Mouse (Mus musculus): ENCODE measurements around the gene Tmem211. TPM values are rescaled to one million over a fixed set of nuclear protein-coding genes. Genes with fewer than 3 reads are reported as not detected.

Gene Tmem211
- polyA plus RNA-seq, 1 experiment = 0.76 TPM

DNA sequence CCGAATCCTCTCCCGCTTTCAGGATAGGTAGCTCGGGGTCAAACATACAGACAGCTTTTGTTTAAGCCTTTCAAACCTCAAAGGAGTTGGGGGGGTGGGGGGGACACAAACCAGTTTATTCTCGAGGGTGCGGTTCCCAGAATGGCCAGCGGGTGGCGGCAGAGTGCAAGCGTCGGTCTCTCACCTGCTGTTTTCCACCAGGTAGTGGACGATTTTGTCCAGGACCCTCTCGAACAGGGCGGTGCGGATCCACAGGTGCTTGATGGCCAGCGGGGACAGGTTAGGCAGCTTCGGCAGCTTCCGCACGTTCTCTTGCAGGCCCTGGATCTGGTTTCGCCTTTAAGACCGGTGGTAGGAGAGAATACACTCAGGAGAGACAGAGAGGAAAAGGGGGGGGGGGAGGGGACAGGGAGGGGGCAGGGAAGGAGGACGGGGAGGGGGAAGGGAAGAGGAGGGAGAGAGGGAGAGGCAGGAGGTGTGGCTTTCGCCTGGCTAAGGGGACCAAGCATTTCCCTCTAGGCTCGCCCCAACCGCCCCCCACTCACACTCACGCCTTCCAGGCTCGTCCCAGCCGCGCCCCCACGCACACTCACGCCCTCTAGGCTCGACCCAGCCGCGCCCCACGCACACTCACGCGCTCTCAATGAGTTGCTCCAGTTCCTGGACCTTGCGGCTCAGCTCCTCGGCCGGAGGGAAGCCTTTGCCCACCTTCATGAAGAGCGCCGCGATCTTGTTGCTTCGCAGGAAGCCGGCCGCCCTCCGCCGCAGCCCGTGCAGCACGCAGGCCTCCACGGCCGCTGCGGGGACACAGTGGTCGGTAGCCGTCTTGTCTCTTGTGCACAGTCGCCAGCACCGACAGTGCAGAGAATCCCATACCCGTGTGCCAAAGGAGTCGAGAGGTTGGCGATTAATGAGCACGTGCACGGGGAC, 60.1 kb downstream of the Tmem211 start:
- TF ChIP-seq CTCF (IDR thresholded peaks at IDR 0.05; ENCODE audit: low read depth, low read length) = peak; percentile 81
- TF ChIP-seq EP300 (IDR thresholded peaks at IDR 0.05; ENCODE audit: insufficient read depth, low read depth, low read length) = no peak
- Histone ChIP-seq H3K4me1 (ENCODE audit: control insufficient read depth, insufficient read depth, low read length) (peaks cover 4% of the 10 kb centered on the region), H3K36me3 (ENCODE audit: control insufficient read depth, insufficient read depth, low read length, poor library complexity, severe bottlenecking) (no peaks in the 10 kb centered on the region), H3K9ac (ENCODE audit: low read depth, poor library complexity, severe bottlenecking) (peak overlapping the region; percentile 11; the same call in 1 of the 2 replicates), H3K27ac (ENCODE audit: insufficient read depth, low read length) (no peak overlapping the region), H3K4me3 (ENCODE audit: low read depth, low read length) (peak overlapping the region; percentile 56), H3K9me3 (replicated peaks; ENCODE audit: control insufficient read depth, insufficient read depth, low read length, poor library complexity, severe bottlenecking) (no peaks in the 10 kb centered on the region), H3K27me3 (ENCODE audit: control insufficient read depth, insufficient read depth, low read length, poor library complexity, severe bottlenecking) (no peaks in the 10 kb centered on the region)

DNA sequence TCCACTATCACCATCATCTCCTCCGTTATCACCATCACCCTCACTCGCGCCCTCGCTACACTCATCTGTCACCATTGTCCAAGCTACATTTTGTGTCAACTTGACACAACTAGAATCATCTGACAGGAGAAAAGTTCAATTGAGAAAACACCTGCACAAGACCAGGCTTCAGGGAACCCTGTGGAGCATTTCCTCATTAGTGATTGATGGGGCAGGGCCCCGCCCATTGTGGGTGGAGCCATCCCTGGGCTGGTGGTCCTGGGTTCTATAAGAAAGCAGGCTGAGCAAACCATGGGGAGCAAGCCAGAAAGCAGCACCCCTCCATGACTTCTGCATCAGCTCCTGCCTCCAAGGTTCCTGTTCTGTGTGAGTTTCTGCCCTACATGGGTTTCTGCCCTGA, 61.1 kb downstream of the Tmem211 start:
- H3K9ac ChIP-seq (ENCODE audit: low read depth, poor library complexity, severe bottlenecking) = no peak overlapping the region
- H3K36me3 ChIP-seq (ENCODE audit: control insufficient read depth, insufficient read depth, low read length, poor library complexity, severe bottlenecking) = no peaks in the 10 kb centered on the region
- peaks cover 4% of the 10 kb centered on the region for H3K4me1 ChIP-seq (ENCODE audit: control insufficient read depth, insufficient read depth, low read length)
- no peak overlapping the region for H3K4me3 ChIP-seq (ENCODE audit: low read depth, low read length)
- H3K9me3 ChIP-seq (replicated peaks; ENCODE audit: control insufficient read depth, insufficient read depth, low read length, poor library complexity, severe bottlenecking) = no peaks in the 10 kb centered on the region
- H3K27me3 ChIP-seq (ENCODE audit: control insufficient read depth, insufficient read depth, low read length, poor library complexity, severe bottlenecking) = no peaks in the 10 kb centered on the region
- TF ChIP-seq CTCF (IDR thresholded peaks at IDR 0.05; ENCODE audit: low read depth, low read length) = no peak
- no peak for TF ChIP-seq EP300 (IDR thresholded peaks at IDR 0.05; ENCODE audit: insufficient read depth, low read depth, low read length)
- no peak for TF ChIP-seq POLR2A (IDR thresholded peaks at IDR 0.05; ENCODE audit: insufficient read depth, low read length)
- H3K27ac ChIP-seq (ENCODE audit: insufficient read depth, low read length) = no peak overlapping the region

DNA sequence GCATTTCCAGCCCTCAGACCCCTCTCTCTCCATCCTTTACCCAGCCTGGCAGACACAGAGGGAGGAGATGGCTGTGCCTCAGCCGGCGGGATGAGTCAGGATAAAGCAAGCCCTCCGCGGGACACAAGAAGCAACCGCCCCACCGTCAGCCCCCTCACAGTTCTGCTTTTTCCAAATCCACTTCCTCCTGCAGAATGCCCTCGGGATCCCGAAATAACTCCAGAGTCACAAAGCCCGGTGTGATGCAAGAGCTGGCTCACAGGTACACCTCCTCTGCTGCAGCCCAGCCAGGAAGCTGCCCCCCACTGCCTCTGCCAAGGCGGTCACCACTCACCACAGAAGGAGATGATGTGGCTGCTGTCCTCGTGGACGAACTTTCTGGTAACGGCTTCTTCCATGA, 61.8 kb downstream of the Tmem211 start:
- no peak overlapping the region for H3K4me3 ChIP-seq (ENCODE audit: low read depth, low read length)
- H3K9ac ChIP-seq (ENCODE audit: low read depth, poor library complexity, severe bottlenecking) = no peak overlapping the region
- H3K36me3 ChIP-seq (ENCODE audit: control insufficient read depth, insufficient read depth, low read length, poor library complexity, severe bottlenecking) = no peaks in the 10 kb centered on the region
- no peaks in the 10 kb centered on the region for H3K9me3 ChIP-seq (replicated peaks; ENCODE audit: control insufficient read depth, insufficient read depth, low read length, poor library complexity, severe bottlenecking)
- no peaks in the 10 kb centered on the region for H3K27me3 ChIP-seq (ENCODE audit: control insufficient read depth, insufficient read depth, low read length, poor library complexity, severe bottlenecking)
- TF ChIP-seq POLR2A (IDR thresholded peaks at IDR 0.05; ENCODE audit: insufficient read depth, low read length) = no peak
- no peak for TF ChIP-seq EP300 (IDR thresholded peaks at IDR 0.05; ENCODE audit: insufficient read depth, low read depth, low read length)
- TF ChIP-seq CTCF (IDR thresholded peaks at IDR 0.05; ENCODE audit: low read depth, low read length) = no peak
- no peak overlapping the region for H3K27ac ChIP-seq (ENCODE audit: insufficient read depth, low read length)
- H3K4me1 ChIP-seq (ENCODE audit: control insufficient read depth, insufficient read depth, low read length) = peaks cover 4% of the 10 kb centered on the region

Other genes with a start within 250 kb of the Tmem211 start
- 5.1 and 5.3 TPM in 2 replicates for gene Grk3, start 211.1 kb upstream of the Tmem211 start, polyA plus RNA-seq (2011; ENCODE audit: insufficient read depth, insufficient read length, low read depth, missing spikeins)
- not detected in 2 replicates for gene Crybb2, start 156.8 kb upstream of the Tmem211 start, polyA plus RNA-seq (2011; ENCODE audit: insufficient read depth, insufficient read length, low read depth, missing spikeins)
- 1.0 TPM in 1 of 2 replicates, not detected in the other for gene Crybb3, start 145.3 kb upstream of the Tmem211 start, polyA plus RNA-seq (2011; ENCODE audit: insufficient read depth, insufficient read length, low read depth, missing spikeins)
- 14.2 and 15.2 TPM in 2 replicates for gene 2900026A02Rik, start 5.7 kb upstream of the Tmem211 start, polyA plus RNA-seq (2011; ENCODE audit: insufficient read depth, insufficient read length, low read depth, missing spikeins)
- 11.7 and 12.6 TPM in 2 replicates for gene Sgsm1, start 83.9 kb downstream of the Tmem211 start, polyA plus RNA-seq (2011; ENCODE audit: insufficient read depth, insufficient read length, low read depth, missing spikeins)
- not detected in 2 replicates for gene Aym1, start 130.4 kb downstream of the Tmem211 start, polyA plus RNA-seq (2011; ENCODE audit: insufficient read depth, insufficient read length, low read depth, missing spikeins)

Measured in ES-Bruce4 (cell line).